Mouse (Mus musculus) G1E (cell line): Measurements from ENCODE around the gene Irf2. TPM values are rescaled to one million over a fixed set of nuclear protein-coding genes. Genes with fewer than 3 reads are reported as not detected.
A peak's percentile ranks its signal among the peaks of the same experiment; 100 is the strongest.

Source experiments
- ATAC-seq: 2 replicates; pipeline ENCODE4 v1.8.0; 2016; ENCODE audit warnings: mild to moderate bottlenecking; ENCODE audit not compliant: insufficient number of reproducible peaks, poor library complexity, low FRiP score, severe bottlenecking; ENCODE audit errors: extremely low read depth
- DNase-seq: peaks from one replicate; pipeline ENCODE4 v3.0.0; 2012; ENCODE audit warnings: low spot score
- H3K27me3 ChIP-seq: 2 replicates; pipeline ENCODE4 v1.6.1; 2012; ENCODE audit warnings: mild to moderate bottlenecking, low read length, inconsistent platforms; ENCODE audit not compliant: insufficient read depth
- H3K36me3 ChIP-seq: replicated peaks from 2 replicates; pipeline ENCODE3; 2012; ENCODE audit warnings: mild to moderate bottlenecking, inconsistent platforms
- H3K4me1 ChIP-seq: 2 replicates; pipeline ENCODE4 v1.6.1; 2012; ENCODE audit warnings: low read depth, low read length, inconsistent platforms, mixed read lengths; ENCODE audit not compliant: insufficient read depth
- H3K4me3 ChIP-seq: 2 replicates; pipeline ENCODE4 v1.5.1; 2012; ENCODE audit warnings: low read depth, mild to moderate bottlenecking, inconsistent platforms, low read length, moderate library complexity, mixed read lengths
- H3K9me3 ChIP-seq: replicated peaks from 2 replicates; pipeline ENCODE4 v1.6.1; 2012; ENCODE audit warnings: inconsistent platforms
- CTCF ChIP-seq: IDR thresholded peaks from 2 replicates; pipeline ENCODE4 v1.5.1; 2012; ENCODE audit warnings: low read depth, low read length, inconsistent platforms, mixed read lengths
- GATA1 ChIP-seq: IDR thresholded peaks from 2 replicates; pipeline ENCODE4 v1.6.1; 2012; ENCODE audit warnings: borderline replicate concordance, low read length, inconsistent platforms, mixed read lengths
- GATA2 ChIP-seq: IDR thresholded peaks from 2 replicates; pipeline ENCODE4 v1.6.1; 2012; ENCODE audit warnings: low read depth, low read length, inconsistent platforms, borderline replicate concordance
- POLR2AphosphoS5 ChIP-seq: IDR thresholded peaks from 2 replicates; pipeline ENCODE4 v1.6.1; 2012; ENCODE audit warnings: low read depth, low read length, inconsistent platforms; ENCODE audit not compliant: insufficient replicate concordance
- TAL1 ChIP-seq: conservative IDR thresholded peaks from 2 replicates; pipeline ENCODE4 v1.6.1; 2012; ENCODE audit warnings: low read depth, low read length, inconsistent platforms, mixed read lengths
- polyA plus RNA-seq: library from polyadenylated mRNA; stranded (reverse); fragments of >175 nt; gene quantifications from 2 replicates; pipeline ENCODE4 v1.2.3, GENCODE M21; 2012
- total RNA-seq, 2 experiments: library from RNA; stranded (forward) in 1 of 2; stranded (reverse) in 1 of 2; fragments of 200-1000 nt in 1 of 2; fragments of >200 nt in 1 of 2; fragmentation: Nextera tagmentation in 1 of 2; gene quantifications; 2 replicates each; pipeline ENCODE4 v1.2.3; 2014 to 2017

Irf2 gene
- total and polyA plus RNA-seq, 3 experiments = 13.4 to 111 (median 16.3) TPM

DNA sequence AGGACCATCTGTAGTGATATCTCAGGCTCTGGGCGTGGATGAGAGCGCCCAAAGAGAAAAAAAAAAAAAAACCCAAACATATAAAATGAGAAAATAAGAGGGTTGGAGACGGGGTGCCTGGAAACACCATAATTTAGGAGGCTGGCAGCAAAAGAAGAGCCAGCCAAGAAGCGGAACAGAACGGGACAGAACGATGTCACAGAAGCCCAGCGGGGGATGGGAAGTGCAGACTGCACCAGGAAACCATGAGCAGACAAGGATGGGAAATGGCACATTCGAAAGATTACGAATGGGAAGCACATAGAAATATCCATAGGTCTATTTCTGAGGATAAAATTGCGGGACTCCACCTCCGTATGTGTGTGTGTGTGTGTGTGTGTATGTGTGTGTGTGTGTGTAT is 4.0 kb upstream of the Irf2 start:
- ATAC-seq (no peak), DNase-seq (no peak)
- Histone ChIP-seq H3K4me1 (peaks cover 23% of the 10 kb centered on the region), H3K4me3 (no peak overlapping the region), H3K36me3 (peaks cover 18% of the 10 kb centered on the region), H3K9me3 (no peaks in the 10 kb centered on the region; the same call in 1 of the 2 replicates), H3K27me3 (no peaks in the 10 kb centered on the region)
- TF ChIP-seq POLR2AphosphoS5 = no peak
- no peak for TF ChIP-seq GATA1
- TF ChIP-seq TAL1 = no peak
- no peak for TF ChIP-seq GATA2
- TF ChIP-seq CTCF = no peak

DNA sequence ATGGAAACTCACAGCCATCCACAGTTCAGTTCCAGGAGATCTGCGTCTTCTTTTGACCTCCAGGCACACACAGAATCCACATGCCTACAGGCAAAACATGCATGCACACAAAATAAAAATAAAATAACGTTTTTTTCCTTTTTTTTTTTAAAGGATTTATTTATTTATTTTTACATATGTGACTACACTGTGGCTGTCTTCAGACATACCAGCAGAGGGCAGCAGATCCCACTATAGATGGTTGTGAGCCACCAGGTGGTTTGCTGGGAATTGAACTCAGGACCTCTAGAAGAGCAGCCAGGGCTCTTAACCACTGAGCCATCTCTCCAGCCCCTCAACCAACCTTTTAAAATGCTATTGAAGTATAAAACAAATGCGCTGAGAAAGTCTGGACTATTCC is 3.3 kb upstream of the Irf2 start:
- Histone ChIP-seq H3K27me3 (no peaks in the 10 kb centered on the region), H3K4me3 (no peak overlapping the region), H3K9me3 (no peaks in the 10 kb centered on the region; the same call in 1 of the 2 replicates), H3K4me1 (peaks cover 23% of the 10 kb centered on the region), H3K36me3 (peaks cover 16% of the 10 kb centered on the region)
- ATAC-seq (no peak), DNase-seq (no peak)
- TF ChIP-seq POLR2AphosphoS5 (no peak), GATA2 (no peak), CTCF (no peak), GATA1 (no peak), TAL1 (no peak)

DNA sequence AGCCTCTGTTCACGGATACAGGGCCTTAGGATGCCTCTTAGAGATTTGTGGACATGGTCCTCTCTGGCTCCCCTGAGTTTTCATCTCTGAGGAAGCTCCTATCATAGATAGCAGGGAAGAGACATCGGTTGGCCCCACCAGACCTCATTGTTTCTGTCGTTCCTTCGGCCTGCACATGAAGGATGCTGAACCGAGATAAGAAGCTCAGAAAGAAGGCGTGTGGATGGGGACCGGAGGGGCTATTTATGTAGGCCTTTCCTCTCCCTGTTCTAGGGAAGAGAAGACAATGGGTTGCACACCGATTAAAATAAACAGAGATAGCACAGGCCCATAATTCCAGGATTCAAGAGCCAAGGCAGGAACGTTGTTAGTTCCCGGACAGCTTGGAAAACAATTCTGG is 2.1 kb upstream of the Irf2 start:
- no peaks in the 10 kb centered on the region; the same call in 1 of the 2 replicates for H3K9me3 ChIP-seq
- no peak for TF ChIP-seq GATA2
- TF ChIP-seq TAL1 = peak; percentile 53
- TF ChIP-seq GATA1 = no peak
- no peak for TF ChIP-seq POLR2AphosphoS5
- H3K4me1 ChIP-seq = peaks cover 35% of the 10 kb centered on the region
- peak; percentile 59 for ATAC-seq
- H3K36me3 ChIP-seq = peaks cover 13% of the 10 kb centered on the region
- DNase-seq = peak; percentile 56
- peak overlapping the region; percentile 93; the same call in 1 of the 2 replicates for H3K4me3 ChIP-seq
- H3K27me3 ChIP-seq = no peaks in the 10 kb centered on the region

DNA sequence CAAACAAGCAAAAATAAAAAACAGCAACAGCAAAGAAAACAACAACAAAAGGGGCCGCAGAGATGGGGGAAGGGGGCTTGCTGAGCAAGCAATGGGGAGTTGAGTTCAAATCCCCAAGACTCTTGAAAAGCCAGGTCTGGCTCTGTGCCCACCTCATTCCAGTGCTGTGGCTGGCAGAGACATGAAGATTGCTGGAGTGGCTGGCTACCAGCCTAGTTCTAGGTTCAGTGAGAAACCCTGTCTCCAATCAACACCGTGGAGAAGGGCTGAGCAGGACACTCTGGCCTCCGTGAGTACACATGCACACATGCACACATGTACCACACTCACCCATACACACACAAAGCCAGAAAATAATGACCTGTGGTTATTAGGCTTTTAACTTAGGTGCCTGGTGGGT is 1.6 kb upstream of the Irf2 start:
- DNase-seq (no peak), ATAC-seq (no peak)
- Histone ChIP-seq H3K27me3 (no peaks in the 10 kb centered on the region), H3K4me1 (peaks cover 40% of the 10 kb centered on the region), H3K9me3 (no peaks in the 10 kb centered on the region; the same call in 1 of the 2 replicates), H3K36me3 (peaks cover 13% of the 10 kb centered on the region), H3K4me3 (peak overlapping the region; percentile 93; the same call in 1 of the 2 replicates)
- TF ChIP-seq GATA1 (no peak), POLR2AphosphoS5 (no peak), TAL1 (no peak), CTCF (no peak), GATA2 (no peak)

GRCm38 (mm10) chr8:46738601-46739000 is 931 bp upstream of the Irf2 start:
- peaks cover 43% of the 10 kb centered on the region for H3K4me1 ChIP-seq
- H3K4me3 ChIP-seq = peak overlapping the region; percentile 93
- H3K27me3 ChIP-seq = no peaks in the 10 kb centered on the region
- H3K36me3 ChIP-seq = peaks cover 12% of the 10 kb centered on the region
- H3K9me3 ChIP-seq = no peaks in the 10 kb centered on the region; the same call in 1 of the 2 replicates
- no peak for DNase-seq
- no peak for ATAC-seq
- TF ChIP-seq TAL1 (no peak), GATA2 (no peak), GATA1 (no peak), CTCF (no peak), POLR2AphosphoS5 (no peak)

DNA sequence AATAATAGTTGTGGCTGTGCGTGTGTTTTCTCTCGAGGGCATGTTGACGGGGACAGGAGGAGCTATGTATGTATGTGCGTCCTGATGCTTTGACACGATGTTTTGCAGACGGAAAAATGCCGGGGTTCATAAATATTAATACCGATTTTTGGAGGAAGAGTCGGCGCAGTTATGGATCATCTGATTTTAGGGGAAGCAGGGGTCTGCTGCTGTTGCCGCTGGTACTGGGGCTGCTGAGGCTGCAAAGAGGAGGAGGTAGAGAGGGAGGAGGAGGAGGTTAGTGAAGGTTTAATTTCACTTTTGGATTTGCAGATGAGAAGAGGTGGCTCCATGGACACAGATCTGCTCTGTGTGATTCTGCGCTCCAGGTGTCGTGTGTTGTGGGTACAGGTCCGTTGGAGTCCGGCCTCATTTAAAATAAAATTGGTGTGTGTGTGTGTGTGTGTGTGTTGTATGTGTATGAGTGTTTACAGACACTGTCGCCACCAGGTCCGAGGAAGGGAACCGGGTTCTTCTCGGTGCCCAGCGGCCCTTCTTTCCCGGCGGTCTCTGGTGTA is 502 bp downstream of the Irf2 start:
- Histone ChIP-seq H3K4me1 (peaks cover 43% of the 10 kb centered on the region), H3K4me3 (peak overlapping the region; percentile 93), H3K36me3 (peaks cover 10% of the 10 kb centered on the region), H3K27me3 (no peaks in the 10 kb centered on the region), H3K9me3 (no peaks in the 10 kb centered on the region; the same call in 1 of the 2 replicates)
- TF ChIP-seq TAL1 (no peak), GATA2 (no peak), CTCF (no peak), GATA1 (no peak)
- DNase-seq = no peak
- no peak for ATAC-seq
